Mouse (Mus musculus): ENCODE data around the gene Polh.
A peak's percentile ranks its signal among the peaks of the same experiment; 100 is the strongest.

Polh gene

GRCm38 (mm10) chr17:46132058-46132718, 70.3 kb downstream of the Polh start:
- DNase-seq (ENCODE audit: low spot score in 2 of 2), result peak; percentile 24 to 60

GRCm38 (mm10) chr17:46129741-46130498, 72.5 kb downstream of the Polh start:
- DNase-seq (ENCODE audit: low spot score in 2 of 2), result peak; percentile 19 to 66

GRCm38 (mm10) chr17:46127814-46128493, 74.5 kb downstream of the Polh start:
- DNase-seq (ENCODE audit: low spot score in 2 of 2), result no peak

- no peak for DNase-seq (ENCODE audit: low spot score in 2 of 2)
Observed at GRCm38 (mm10) chr17:46126608-46127007, 75.8 kb downstream of the Polh start.

- DNase-seq (ENCODE audit: low spot score in 2 of 2), result no peak
Observed at GRCm38 (mm10) chr17:46123953-46124700, 78.3 kb downstream of the Polh start.

- no peak for DNase-seq (ENCODE audit: low spot score in 2 of 2)
Observed at GRCm38 (mm10) chr17:46123285-46123684, 79.2 kb downstream of the Polh start.

GRCm38 (mm10) chr17:46122791-46123190, 79.7 kb downstream of the Polh start:
- DNase-seq (ENCODE audit: low spot score in 2 of 2), result no peak

Measured in urinary bladder, adult 18-20 months (tissue).